Mouse (Mus musculus) liver, embryonic 14.5 days (tissue): ENCODE measurements at regions not wholly inside any gene's neighbourhood (a gene's known extent, or its start where the extent isn't known, plus 50 kb on each side); places are given as distances from the start of the nearest gene placed in this dataset.

ENCODE experiments used
- ATAC-seq: fragments of 200-750 bp; cut with Nextera tagmentation; 2 replicates; pipeline ENCODE4 v1.8.0; 2017; ENCODE audit warnings: moderate number of reproducible peaks, mild to moderate bottlenecking, moderate library complexity; ENCODE audit not compliant: insufficient read depth
- DNase-seq, 3 experiments: peaks; one replicate each; pipeline ENCODE4 v3.0.0-alpha.2; 2012 to 2013; ENCODE audit warnings: low read depth in 3 of 3, low spot score in 3 of 3
- H3K27ac ChIP-seq: fragments of 300-500 bp; sonication (generic); 2 replicates; pipeline ENCODE4 v1.5.1; 2014; ENCODE audit warnings: moderate library complexity, mild to moderate bottlenecking, control low read depth, inconsistent platforms
- H3K27me3 ChIP-seq: fragments of 300-500 bp; sonication (generic); 2 replicates; pipeline ENCODE4 v1.6.1; 2014; ENCODE audit warnings: mild to moderate bottlenecking, low read length, moderate library complexity; ENCODE audit not compliant: control insufficient read depth, insufficient read depth
- H3K36me3 ChIP-seq: fragments of 300-500 bp; sonication (generic); replicated peaks from 2 replicates; pipeline ENCODE4 v1.6.1; 2014; ENCODE audit warnings: low read depth; ENCODE audit not compliant: control insufficient read depth, insufficient read depth
- H3K4me1 ChIP-seq, 2 experiments: fragments of 200-500 bp in 1 of 2; fragments of 300-500 bp in 1 of 2; sonication (generic) in 1 of 2; replicated peaks; 2 replicates each; pipeline ENCODE4 v1.6.1; 2012 to 2014; ENCODE audit warnings: antibody characterized with exemption in 1 of 2, inconsistent platforms in 1 of 2, low read length in 1 of 2; ENCODE audit not compliant: control insufficient read depth in 2 of 2, insufficient read depth in 2 of 2
- H3K4me2 ChIP-seq: fragments of 300-500 bp; sonication (generic); 2 replicates; pipeline ENCODE4 v1.6.1; 2014; ENCODE audit warnings: low read depth, mild to moderate bottlenecking, control low read depth, moderate library complexity
- H3K4me3 ChIP-seq, 2 experiments: fragments of 200-500 bp in 1 of 2; fragments of 300-500 bp in 1 of 2; sonication (generic) in 1 of 2; 2 replicates each; pipeline ENCODE4 v1.5.1; 2012 to 2014; ENCODE audit warnings: low read depth in 2 of 2, low read length in 2 of 2, mild to moderate bottlenecking in 2 of 2, control low read depth in 1 of 2, inconsistent platforms in 1 of 2, moderate library complexity in 1 of 2; ENCODE audit not compliant: insufficient read depth in 1 of 2
- H3K9ac ChIP-seq: fragments of 300-500 bp; sonication (generic); replicated peaks from 2 replicates; pipeline ENCODE4 v1.6.1; 2014; ENCODE audit warnings: mild to moderate bottlenecking, control low read depth, moderate library complexity
- H3K9me3 ChIP-seq: fragments of 300-500 bp; sonication (generic); 2 replicates; pipeline ENCODE4 v1.6.1; 2016; ENCODE audit warnings: low read length, mixed read lengths; ENCODE audit not compliant: control insufficient read depth
- CTCF ChIP-seq: IDR thresholded peaks from 2 replicates; pipeline ENCODE4 v1.5.1; 2016; ENCODE audit warnings: antibody characterized with exemption, low read depth, control low read depth
- EP300 ChIP-seq: IDR thresholded peaks from 2 replicates; pipeline ENCODE4 v1.6.1; 2016; ENCODE audit warnings: antibody characterized with exemption, low read depth
- WGBS: fragments of 180-500 bp; shearing (Covaris S2); extraction: QIAGEN DNeasy Blood & Tissue Kit; methylation state at CpG from one replicate; pipeline ENCODE4 v1.1.7; 2014; ENCODE audit not compliant: insufficient replicate concordance; 5-methylcytosine and 5-hydroxymethylcytosine counted together

GRCm38 (mm10) chr10:39316533-39316932, 52.1 kb upstream of the Fyn start:
- DNase-seq, result no peak
- Histone ChIP-seq H3K9me3 (no peaks in the 10 kb centered on the region), H3K9ac (no peak overlapping the region), H3K27ac (no peak overlapping the region), H3K27me3 (no peaks in the 10 kb centered on the region), H3K4me2 (no peak overlapping the region), H3K4me3 (no peak overlapping the region), H3K36me3 (no peaks in the 10 kb centered on the region), H3K4me1 (no peaks in the 10 kb centered on the region)
- ATAC-seq, result no peak
- no peak for TF ChIP-seq CTCF
- TF ChIP-seq EP300, result no peak
- 44% methylated on average over 4 of the region's 4 CpGs for WGBS

- Histone ChIP-seq H3K27me3 (no peaks in the 10 kb centered on the region), H3K36me3 (no peaks in the 10 kb centered on the region), H3K9ac (no peak overlapping the region), H3K9me3 (no peaks in the 10 kb centered on the region), H3K4me1 (no peaks in the 10 kb centered on the region), H3K4me2 (no peak overlapping the region), H3K4me3 (no peak overlapping the region), H3K27ac (no peak overlapping the region)
- WGBS, result 76% methylated on average over 6 of the region's 6 CpGs
- DNase-seq (no peak), ATAC-seq (no peak)
- TF ChIP-seq CTCF (no peak), EP300 (no peak)
Observed at GRCm38 (mm10) chr10:39315434-39316174, 53.1 kb upstream of the Fyn start.

- ATAC-seq (no peak), DNase-seq (no peak)
- WGBS, result 67% methylated on average over 1 of the region's 1 CpGs
- H3K9me3 ChIP-seq, result no peaks in the 10 kb centered on the region
- H3K9ac ChIP-seq, result no peak overlapping the region
- H3K27ac ChIP-seq, result no peak overlapping the region
- H3K4me1 ChIP-seq, result no peaks in the 10 kb centered on the region
- TF ChIP-seq EP300 (no peak), CTCF (no peak)
- no peaks in the 10 kb centered on the region for H3K27me3 ChIP-seq
- H3K4me2 ChIP-seq, result no peak overlapping the region
- H3K4me3 ChIP-seq, result no peak overlapping the region
- H3K36me3 ChIP-seq, result no peaks in the 10 kb centered on the region
Observed at GRCm38 (mm10) chr10:39311501-39311900, 57.2 kb upstream of the Fyn start.

- H3K4me3 ChIP-seq, result no peak overlapping the region
- no peak for ATAC-seq
- no peaks in the 10 kb centered on the region for H3K27me3 ChIP-seq
- TF ChIP-seq EP300, result no peak
- no peak for TF ChIP-seq CTCF
- H3K9ac ChIP-seq, result no peak overlapping the region
- no peaks in the 10 kb centered on the region for H3K36me3 ChIP-seq
- no peak for DNase-seq
- H3K4me1 ChIP-seq, result no peaks in the 10 kb centered on the region
- WGBS, result 55% methylated on average over 1 of the region's 1 CpGs
- H3K4me2 ChIP-seq, result no peak overlapping the region
- H3K27ac ChIP-seq, result no peak overlapping the region
- no peaks in the 10 kb centered on the region for H3K9me3 ChIP-seq
Observed at GRCm38 (mm10) chr10:39308535-39308934, 60.1 kb upstream of the Fyn start.

GRCm38 (mm10) chr10:39292703-39293496, 75.8 kb upstream of the Fyn start:
- no peaks in the 10 kb centered on the region for H3K9me3 ChIP-seq
- H3K36me3 ChIP-seq, result no peaks in the 10 kb centered on the region
- no peak overlapping the region for H3K4me2 ChIP-seq
- no peak overlapping the region for H3K9ac ChIP-seq
- H3K4me3 ChIP-seq, result no peak overlapping the region
- DNase-seq, result no peak
- WGBS, result 39% methylated on average over 11 of the region's 11 CpGs
- H3K4me1 ChIP-seq, result peaks cover 0 to 4% of the 10 kb centered on the region in 2 experiments; a peak in 1 of 4 replicates
- no peaks in the 10 kb centered on the region for H3K27me3 ChIP-seq
- no peak for TF ChIP-seq EP300
- no peak for TF ChIP-seq CTCF
- H3K27ac ChIP-seq, result no peak overlapping the region
- no peak for ATAC-seq
